Mouse (Mus musculus) neural tube, embryonic 13.5 days (tissue): ENCODE measurements around the gene Rpl22. TPM values are rescaled to one million over a fixed set of nuclear protein-coding genes. Genes with fewer than 3 reads are reported as not detected.

Experiments
- ATAC-seq: fragments of 200-750 bp; cut with Nextera tagmentation; 2 replicates; pipeline ENCODE4 v1.8.0; 2017; ENCODE audit warnings: low read depth, mild to moderate bottlenecking, moderate TSS enrichment, moderate library complexity
- H3K27ac ChIP-seq: fragments of 300-500 bp; sonication (generic); replicated peaks from 2 replicates; pipeline ENCODE4 v1.5.1; 2015; ENCODE audit warnings: moderate library complexity, mild to moderate bottlenecking, inconsistent platforms
- H3K27me3 ChIP-seq: fragments of 300-500 bp; sonication (generic); 2 replicates; pipeline ENCODE4 v1.6.1; 2015; ENCODE audit warnings: mild to moderate bottlenecking, inconsistent platforms
- H3K36me3 ChIP-seq: fragments of 300-500 bp; sonication (generic); 2 replicates; pipeline ENCODE4 v1.6.1; 2015; ENCODE audit warnings: mild to moderate bottlenecking, inconsistent platforms
- H3K4me1 ChIP-seq: fragments of 300-500 bp; sonication (generic); replicated peaks from 2 replicates; pipeline ENCODE4 v1.6.1; 2015; ENCODE audit warnings: inconsistent platforms
- H3K4me2 ChIP-seq: fragments of 300-500 bp; sonication (generic); 2 replicates; pipeline ENCODE4 v1.6.1; 2015; ENCODE audit warnings: inconsistent platforms, mild to moderate bottlenecking, moderate library complexity
- H3K4me3 ChIP-seq: fragments of 300-500 bp; sonication (generic); 2 replicates; pipeline ENCODE4 v1.5.1; 2015; ENCODE audit warnings: mild to moderate bottlenecking, inconsistent platforms
- H3K9ac ChIP-seq: fragments of 300-500 bp; sonication (generic); 2 replicates; pipeline ENCODE4 v1.6.1; 2015; ENCODE audit warnings: moderate library complexity, mild to moderate bottlenecking, inconsistent platforms
- H3K9me3 ChIP-seq: fragments of 300-500 bp; sonication (generic); 2 replicates; pipeline ENCODE4 v1.6.1; 2016; ENCODE audit warnings: inconsistent platforms
- WGBS: fragments of 180-500 bp; shearing (Covaris S2); methylation state at CpG from one replicate; pipeline ENCODE4 v1.1.7; 2015; 5-methylcytosine and 5-hydroxymethylcytosine counted together
- polyA plus RNA-seq: library from polyadenylated mRNA; unstranded; fragments of >200 nt; fragmentation: Nextera tagmentation; extraction: Ambion mirVana; gene quantifications from 2 replicates; pipeline ENCODE4 v1.2.1, GENCODE M21; 2015

The Rpl22 gene
- polyA plus RNA-seq, 1 experiment from 2014 or later: 217 TPM

DNA sequence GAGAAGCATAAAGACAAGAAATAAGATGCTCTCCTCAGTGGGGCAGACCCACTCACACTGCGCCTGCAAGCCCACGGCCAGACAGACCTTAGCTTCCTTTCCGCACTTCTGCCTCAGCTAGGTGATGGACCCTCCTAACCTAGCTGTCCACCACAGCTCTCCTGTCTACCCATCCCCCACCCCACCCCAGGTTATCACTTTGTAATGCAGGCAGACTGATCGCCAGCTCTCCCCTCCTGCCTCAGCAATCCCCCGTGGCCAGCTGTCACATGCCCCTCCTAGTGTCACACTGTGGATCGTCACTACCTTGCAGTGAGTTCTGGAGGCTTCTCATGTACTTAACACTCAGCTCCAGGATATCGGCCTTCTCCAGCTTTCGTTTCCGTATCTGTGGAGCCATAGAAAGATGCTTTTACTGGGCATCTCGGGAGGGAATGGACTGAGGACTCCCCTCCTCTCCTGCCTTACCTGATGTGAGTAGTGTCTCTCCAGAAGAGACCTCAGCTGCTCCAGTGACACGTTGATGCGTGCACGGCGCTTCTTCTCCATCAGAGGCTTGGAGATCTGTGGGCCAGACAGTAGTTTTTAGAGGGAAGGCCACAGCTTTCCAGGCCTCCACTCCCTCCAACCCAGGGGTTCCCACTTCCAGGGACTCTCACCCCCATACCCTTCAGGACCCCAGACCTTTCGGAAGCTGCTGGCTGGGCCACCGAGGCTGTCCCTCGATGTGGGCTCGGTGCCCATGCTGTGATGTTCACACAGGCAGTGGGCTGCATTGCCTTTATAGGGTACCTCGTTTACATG is 38.0 kb upstream of the Rpl22 start:
- ATAC-seq: no peak
- Histone ChIP-seq H3K27ac (no peak overlapping the region), H3K4me1 (peaks cover 72% of the 10 kb centered on the region)

DNA sequence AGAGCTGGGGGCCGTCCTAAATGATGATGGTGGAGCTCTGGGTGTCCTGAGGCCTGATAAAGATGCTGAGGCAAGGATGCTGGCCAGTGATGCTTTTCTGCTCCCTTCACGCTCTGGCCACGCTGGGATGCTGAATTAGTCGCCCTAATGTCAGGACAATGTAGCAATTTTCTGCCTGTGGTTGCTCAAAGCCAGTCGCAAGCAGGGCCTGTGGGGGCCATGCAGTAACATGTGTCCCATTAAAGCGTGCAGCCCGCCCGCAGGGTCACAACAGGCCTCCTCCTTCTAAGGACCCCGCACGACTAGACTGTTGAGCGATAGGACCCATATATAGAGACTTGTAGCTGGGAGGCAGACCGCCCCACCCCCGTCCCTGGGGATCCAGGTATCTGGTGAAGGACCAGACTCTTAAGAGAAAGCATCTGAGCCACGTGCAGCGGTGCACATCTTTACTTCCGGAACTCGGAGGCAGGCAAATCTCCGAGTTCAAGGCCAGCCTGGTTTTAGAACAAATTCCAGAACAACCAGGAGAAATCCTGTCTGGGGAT is 37.1 kb upstream of the Rpl22 start:
- peaks cover 91% of the 10 kb centered on the region for H3K27me3 ChIP-seq
- H3K36me3 ChIP-seq: no peaks in the 10 kb centered on the region
- no peak overlapping the region for H3K9ac ChIP-seq
- WGBS: 21% methylated on average over 18 of the region's 18 CpGs
- no peak overlapping the region for H3K4me2 ChIP-seq
- ATAC-seq: no peak
- H3K4me1 ChIP-seq: peaks cover 72% of the 10 kb centered on the region
- H3K27ac ChIP-seq: no peak overlapping the region
- H3K9me3 ChIP-seq: no peaks in the 10 kb centered on the region
- H3K4me3 ChIP-seq: no peak overlapping the region

More for the DNA sequence above, 38.0 kb upstream of the Rpl22 start:
- Histone ChIP-seq H3K36me3 (no peaks in the 10 kb centered on the region), H3K9me3 (no peaks in the 10 kb centered on the region), H3K4me3 (no peak overlapping the region), H3K9ac (peak overlapping the region; percentile 67; the same call in 1 of the 2 replicates), H3K27me3 (peaks cover 91% of the 10 kb centered on the region), H3K4me2 (peak overlapping the region; percentile 62)
- WGBS: 4% methylated on average over 19 of the region's 19 CpGs

DNA sequence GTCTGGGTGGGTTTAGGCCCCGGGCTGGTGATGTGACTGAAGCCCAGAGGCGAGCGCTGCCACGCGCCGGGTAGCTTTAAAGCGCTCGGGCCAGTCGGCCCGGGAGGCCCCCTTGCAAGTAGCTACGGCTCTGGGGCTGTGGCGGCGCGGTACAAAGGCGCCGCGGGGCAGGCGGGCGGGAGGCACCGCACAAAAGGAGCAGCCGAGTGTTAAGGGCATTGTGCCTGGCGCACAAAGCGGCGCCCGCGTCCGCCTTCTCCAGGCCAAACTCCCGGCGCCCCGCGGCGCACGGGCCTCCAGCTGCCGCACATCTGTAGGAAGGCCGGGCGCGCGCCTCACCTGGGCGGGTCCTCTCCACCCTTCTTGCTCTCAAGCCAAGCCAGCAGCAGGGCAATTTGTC is 35.2 kb upstream of the Rpl22 start:
- Histone ChIP-seq H3K9me3 (no peaks in the 10 kb centered on the region), H3K27ac (no peak overlapping the region), H3K4me3 (peak overlapping the region; percentile 28), H3K27me3 (peaks cover 91% of the 10 kb centered on the region), H3K9ac (peak overlapping the region; percentile 67), H3K4me1 (peaks cover 81% of the 10 kb centered on the region), H3K36me3 (no peaks in the 10 kb centered on the region), H3K4me2 (peak overlapping the region; percentile 57)
- ATAC-seq: no peak
- under 1% methylated on average over 39 of the region's 39 CpGs for WGBS

DNA sequence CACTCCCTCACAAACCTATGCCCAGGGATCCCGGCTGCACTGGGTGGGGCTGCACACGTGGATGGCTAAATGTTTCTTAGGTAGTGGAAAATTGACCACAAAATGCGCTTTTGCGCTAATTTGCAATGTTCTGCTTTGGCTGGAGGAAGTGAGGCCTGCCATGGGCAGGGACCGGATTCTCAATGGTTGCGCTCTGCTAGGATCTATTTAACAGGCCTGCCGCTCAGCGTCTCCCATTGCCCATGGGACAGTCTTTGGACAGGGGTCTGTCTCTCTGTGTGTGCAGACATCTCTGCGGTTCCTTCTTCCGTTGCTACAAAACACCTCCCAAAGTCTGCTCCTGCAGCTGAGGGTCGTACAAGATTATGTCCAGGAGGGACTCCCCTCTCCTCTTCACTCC is 34.6 kb upstream of the Rpl22 start:
- peak overlapping the region; percentile 67 for H3K9ac ChIP-seq
- WGBS: 8% methylated on average over 11 of the region's 11 CpGs

DNA sequence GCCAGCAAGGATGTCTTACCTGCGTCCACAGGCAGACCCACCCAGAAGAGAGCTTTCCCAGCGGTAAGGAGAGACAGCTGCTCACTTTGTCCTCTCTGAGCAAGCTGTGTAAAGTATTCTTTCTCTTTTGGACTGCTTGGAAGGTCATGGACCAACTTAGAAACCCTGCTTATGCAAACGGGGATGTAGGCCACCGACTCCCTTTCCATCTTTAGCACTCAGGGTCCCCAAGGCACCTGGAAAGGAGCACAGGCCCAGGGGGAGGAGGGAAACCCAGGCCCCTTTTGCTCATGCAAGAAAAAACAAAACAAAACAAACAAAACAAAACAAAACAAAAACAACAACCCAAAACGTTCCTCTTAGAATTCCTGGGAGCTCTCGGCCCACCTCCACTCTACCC is 34.0 kb upstream of the Rpl22 start, which contains the start of gene Hes3:
Gene Hes3 (minus strand): TSS at position 101 of the 400 bp plus-strand sequence.
- no peak within 1 kb of the TSS for H3K27ac ChIP-seq
- peak within 1 kb of the TSS; percentile 67 for H3K9ac ChIP-seq
- no peaks in the 10 kb centered on the region for H3K9me3 ChIP-seq
- no peak for ATAC-seq
- H3K4me2 ChIP-seq: peak within 1 kb of the TSS; percentile 57
- H3K4me3 ChIP-seq: peak within 1 kb of the TSS; percentile 28
- peaks cover 87% of the 10 kb centered on the region for H3K27me3 ChIP-seq
- H3K4me1 ChIP-seq: peaks cover 74% of the 10 kb centered on the region
- H3K36me3 ChIP-seq: no peaks in the 10 kb centered on the region
- whole genome bisulfite sequencing: 15% methylated on average over 6 of the region's 6 CpGs

More for the DNA sequence above, 34.6 kb upstream of the Rpl22 start:
- Histone ChIP-seq H3K4me3 (peak overlapping the region; percentile 28; the same call in 1 of the 2 replicates), H3K4me1 (peaks cover 77% of the 10 kb centered on the region), H3K4me2 (peak overlapping the region; percentile 57), H3K36me3 (no peaks in the 10 kb centered on the region), H3K27ac (no peak overlapping the region), H3K9me3 (no peaks in the 10 kb centered on the region), H3K27me3 (peaks cover 91% of the 10 kb centered on the region)
- ATAC-seq: no peak

DNA sequence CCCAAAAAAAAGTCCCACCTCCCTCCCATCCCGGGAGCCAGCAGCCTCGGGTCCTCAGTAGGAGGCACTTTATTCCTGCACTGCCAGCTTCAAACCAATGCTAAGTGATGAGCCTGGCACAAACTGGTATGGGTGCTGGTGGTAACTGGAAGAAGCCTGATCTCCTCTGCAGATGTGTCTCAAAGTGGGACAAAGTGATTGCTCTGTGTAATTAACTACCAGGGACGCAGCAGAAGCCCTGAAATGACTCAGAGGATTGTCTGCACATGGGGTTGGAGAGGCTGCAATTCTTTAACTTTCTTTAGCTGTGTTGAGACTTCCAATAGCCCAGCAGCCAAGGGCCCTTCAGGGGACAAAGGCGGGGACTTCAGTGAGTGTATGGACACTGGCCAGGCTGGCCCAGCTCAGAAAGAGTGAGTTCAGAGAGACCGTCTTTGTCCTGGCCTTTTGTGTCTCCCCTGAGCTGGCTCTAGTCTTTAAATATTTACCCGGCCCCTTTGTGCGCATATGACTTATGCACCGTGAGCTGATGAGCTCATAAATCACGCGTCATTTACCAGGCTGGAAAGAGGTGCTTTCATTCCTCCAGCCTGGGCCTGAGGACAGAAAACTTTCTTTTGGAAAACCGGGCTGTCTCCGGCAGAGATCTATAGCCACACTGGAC is 33.3 kb upstream of the Rpl22 start:
- Histone ChIP-seq H3K27ac (peak overlapping the region; percentile 28; the same call in 1 of the 2 replicates), H3K9ac (0 out of 2 replicates have a peak overlapping the region, but pooled peaks have one; percentile 18), H3K4me1 (peaks cover 68% of the 10 kb centered on the region), H3K4me3 (no peak overlapping the region), H3K27me3 (peaks cover 80% of the 10 kb centered on the region), H3K36me3 (no peaks in the 10 kb centered on the region), H3K9me3 (no peaks in the 10 kb centered on the region), H3K4me2 (no peak overlapping the region)
- ATAC-seq: peak; percentile 17; the same call in 1 of the 2 replicates
- WGBS: 2% methylated on average over 12 of the region's 12 CpGs

DNA sequence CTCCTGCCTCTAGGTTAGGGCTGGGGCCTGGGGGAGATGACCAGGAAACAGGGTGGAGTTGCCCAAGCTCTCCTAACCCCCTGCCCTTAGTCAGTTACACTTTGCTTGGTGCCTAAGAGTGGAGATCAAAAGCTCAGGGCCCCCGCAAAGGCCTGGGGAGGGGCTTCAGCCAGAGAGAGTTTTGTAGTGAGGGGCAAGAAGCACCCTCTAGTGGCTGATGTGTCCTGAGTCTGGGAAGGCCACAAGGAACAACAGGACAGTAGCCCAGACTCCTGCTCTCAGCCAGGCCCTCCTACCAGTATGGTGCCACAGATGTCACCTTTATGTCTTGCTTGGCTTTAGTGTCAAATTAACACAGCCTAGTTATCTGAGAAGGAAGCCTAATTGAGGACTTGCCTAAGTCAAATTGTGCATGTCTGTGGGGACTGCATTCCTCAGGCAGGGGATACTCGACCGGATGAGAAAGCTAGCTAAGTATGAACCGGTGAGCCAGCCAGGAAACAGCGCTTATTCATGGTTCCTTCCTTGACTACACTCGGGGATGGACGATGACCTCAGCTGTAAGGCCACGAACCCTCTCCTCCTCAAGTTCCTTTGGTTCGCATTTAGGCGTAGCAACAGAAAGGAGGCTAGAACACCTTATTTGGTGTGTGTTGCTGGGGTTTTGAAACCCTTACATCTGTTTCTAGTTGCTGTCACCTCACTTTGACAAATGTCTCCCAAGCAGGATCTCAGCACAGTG is 31.2 kb upstream of the Rpl22 start:
- WGBS: 51% methylated on average over 10 of the region's 10 CpGs
- Histone ChIP-seq H3K4me2 (no peak overlapping the region), H3K27ac (no peak overlapping the region), H3K4me1 (peaks cover 69% of the 10 kb centered on the region), H3K4me3 (no peak overlapping the region), H3K27me3 (peaks cover 64% of the 10 kb centered on the region), H3K36me3 (no peaks in the 10 kb centered on the region), H3K9me3 (no peaks in the 10 kb centered on the region), H3K9ac (no peak overlapping the region)
- no peak for ATAC-seq

DNA sequence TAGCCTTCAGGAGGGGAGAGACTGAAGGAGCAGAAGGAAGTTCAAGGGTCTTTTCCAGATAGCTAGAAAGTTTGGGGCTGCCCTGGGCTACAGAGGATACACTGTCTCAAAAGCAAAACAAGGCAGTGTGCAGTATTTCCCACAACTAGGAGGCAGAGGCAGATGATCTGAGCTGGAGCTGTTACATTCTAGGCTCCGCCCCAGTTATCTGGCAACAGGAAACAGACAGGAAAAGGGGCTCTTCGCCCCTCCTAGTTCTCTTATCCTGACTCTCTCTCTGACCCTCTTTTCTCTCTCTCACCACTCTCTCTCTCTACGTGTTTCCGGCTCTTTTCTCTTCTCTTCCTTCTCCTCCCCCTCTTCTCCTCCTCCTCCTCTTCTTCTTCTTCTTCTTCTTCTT is 29.6 kb upstream of the Rpl22 start:
- ATAC-seq: no peak
- peaks cover 55% of the 10 kb centered on the region for H3K4me1 ChIP-seq
- H3K9ac ChIP-seq: no peak overlapping the region
- no peaks in the 10 kb centered on the region for H3K9me3 ChIP-seq
- no peak overlapping the region for H3K4me3 ChIP-seq
- H3K36me3 ChIP-seq: peaks cover 13% of the 10 kb centered on the region
- H3K4me2 ChIP-seq: no peak overlapping the region
- no peak overlapping the region for H3K27ac ChIP-seq
- peaks cover 51% of the 10 kb centered on the region for H3K27me3 ChIP-seq
- WGBS: 52% methylated on average over 4 of the region's 4 CpGs

DNA sequence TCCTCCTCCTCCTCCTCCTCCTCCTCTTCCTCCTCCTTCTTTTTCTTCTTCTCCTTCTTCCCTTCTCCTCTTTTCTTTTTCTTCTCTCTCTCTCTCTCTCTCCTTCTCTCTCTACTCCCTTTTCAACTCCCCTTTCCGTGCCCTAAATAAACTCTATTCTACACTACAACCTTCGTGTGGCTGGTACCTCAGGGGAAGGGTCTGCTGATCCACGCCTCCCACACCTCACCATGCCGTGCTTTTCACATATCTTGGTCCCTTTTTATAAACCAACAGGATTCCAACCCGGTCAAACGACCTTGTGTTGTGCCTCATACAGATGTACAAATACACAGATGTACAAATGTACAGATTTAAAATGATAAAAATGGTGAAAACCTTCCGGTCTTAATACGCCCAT is 29.2 kb upstream of the Rpl22 start:
- Histone ChIP-seq H3K36me3 (peaks cover 17% of the 10 kb centered on the region), H3K27me3 (peaks cover 46% of the 10 kb centered on the region), H3K4me3 (peak overlapping the region; percentile 96), H3K27ac (0 out of 2 replicates have a peak overlapping the region, but pooled peaks have one; percentile 24), H3K9ac (peak overlapping the region; percentile 61), H3K4me1 (peaks cover 51% of the 10 kb centered on the region), H3K9me3 (no peaks in the 10 kb centered on the region), H3K4me2 (peak overlapping the region; percentile 69)
- 25% methylated on average over 8 of the region's 8 CpGs for WGBS
- no peak for ATAC-seq

DNA sequence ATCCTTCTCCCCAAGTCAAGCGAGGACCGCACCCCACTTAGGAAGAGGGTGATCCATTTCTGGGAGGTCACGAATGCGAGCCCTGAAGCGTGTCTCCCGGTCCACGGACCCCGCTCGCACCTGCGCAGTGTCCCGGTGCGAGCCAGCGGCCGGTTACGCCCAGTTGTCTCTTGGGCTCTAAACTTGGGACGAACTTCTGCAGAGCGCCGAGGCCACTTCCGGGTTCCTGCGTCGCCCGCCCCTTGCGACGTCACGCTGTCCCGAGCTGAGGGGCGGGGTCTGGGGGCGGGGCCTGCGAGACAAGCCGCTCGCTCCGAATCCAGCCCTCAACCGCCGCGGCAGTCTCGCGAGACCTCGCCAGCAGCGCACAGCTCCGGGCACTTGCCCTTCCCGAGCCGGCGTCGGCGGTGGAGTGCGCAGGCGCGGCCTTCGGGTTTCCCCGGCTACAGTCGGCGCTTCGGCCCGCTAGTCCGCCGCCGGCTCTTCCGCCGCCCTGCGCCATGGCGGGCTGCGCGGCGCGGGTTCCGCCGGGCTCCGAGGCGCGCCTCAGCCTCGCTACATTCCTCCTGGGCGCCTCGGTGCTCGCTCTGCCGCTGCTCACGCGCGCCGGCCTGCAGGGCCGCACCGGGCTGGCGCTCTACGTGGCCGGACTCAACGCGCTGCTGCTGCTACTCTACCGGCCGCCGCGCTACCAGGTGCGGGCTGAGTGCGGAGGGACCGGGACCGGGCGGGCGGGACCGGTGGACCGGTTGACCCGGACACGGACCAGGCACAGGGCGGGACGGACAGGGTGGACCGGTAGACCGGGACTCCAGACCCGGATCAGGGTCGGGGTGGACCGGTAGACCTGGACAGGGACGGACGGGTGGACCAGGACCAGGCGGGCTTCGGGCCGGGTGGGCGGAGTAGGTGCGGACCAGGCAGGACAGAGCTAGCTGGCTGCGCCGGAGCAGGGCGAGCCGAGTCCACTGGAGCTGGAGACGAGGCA is 28.4 kb upstream of the Rpl22 start, which contains the start of gene Icmt:
Gene Icmt (plus strand): TSS at position 354 of the 988 bp plus-strand sequence.
- Histone ChIP-seq H3K4me1 (peaks cover 43% of the 10 kb centered on the region), H3K9ac (peak within 1 kb of the TSS; percentile 97), H3K27ac (peak within 1 kb of the TSS; percentile 86), H3K27me3 (peaks cover 39% of the 10 kb centered on the region), H3K4me3 (peak within 1 kb of the TSS; percentile 96), H3K36me3 (peaks cover 25% of the 10 kb centered on the region), H3K9me3 (no peaks in the 10 kb centered on the region), H3K4me2 (peak within 1 kb of the TSS; percentile 98)
- under 1% methylated on average over 118 of the region's 119 CpGs for WGBS
- ATAC-seq: peak; percentile 94
